Mouse (Mus musculus) urinary bladder, postnatal 25 days (tissue): Measurements from ENCODE around the gene Lasp1.
"Not testable (repeated sequence)": the region's sequence is repeated elsewhere in the genome, so short reads cannot be mapped to it uniquely, and the experiment has no call there.

Experiments
- DNase-seq: peaks from one replicate; pipeline ENCODE4 v3.0.0; 2022; ENCODE audit warnings: low spot score

The Lasp1 gene

DNA sequence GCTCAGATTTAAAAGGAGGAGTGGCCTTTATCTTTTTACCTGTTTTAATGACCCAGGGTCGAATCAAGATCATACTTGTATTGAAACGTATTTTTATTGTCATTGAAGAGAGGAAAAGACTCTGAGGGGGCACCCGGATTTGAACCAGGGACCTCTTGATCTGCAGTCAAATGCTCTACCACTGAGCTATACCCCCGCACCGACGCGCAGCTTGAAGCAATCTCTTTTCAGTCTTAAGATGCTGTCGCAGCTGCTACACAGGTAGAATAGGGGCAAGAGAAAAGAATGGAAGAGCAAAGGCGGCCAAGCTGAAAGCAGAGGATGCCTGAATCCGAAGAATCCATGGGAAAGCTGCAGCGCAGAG, at the start of gene Lasp1:
Gene Lasp1, plus strand, starts transcription at position 219 of the 364 bp plus-strand sequence.
- peak; percentile 87 for DNase-seq

DNA sequence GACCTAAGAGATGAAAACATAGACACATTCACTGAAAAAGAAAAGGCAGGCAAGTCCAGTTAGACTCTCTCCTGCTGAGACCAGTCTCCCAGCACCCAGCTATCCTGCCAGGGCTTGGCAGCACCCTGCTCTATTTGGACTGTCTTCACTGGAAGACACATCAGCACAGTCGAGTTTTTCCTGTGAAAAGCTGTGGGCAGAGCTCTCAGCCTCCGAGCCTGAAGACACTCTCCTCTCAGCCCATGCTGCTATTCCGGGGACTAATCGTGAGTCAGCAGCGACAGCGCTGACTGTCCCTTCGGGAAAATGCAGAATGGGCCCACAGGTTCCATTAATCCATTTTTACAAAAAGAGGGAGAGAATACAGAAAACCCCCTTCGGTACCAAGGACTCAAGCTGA, 45.5 kb upstream of the Lasp1 start:
- no peak for DNase-seq

DNA sequence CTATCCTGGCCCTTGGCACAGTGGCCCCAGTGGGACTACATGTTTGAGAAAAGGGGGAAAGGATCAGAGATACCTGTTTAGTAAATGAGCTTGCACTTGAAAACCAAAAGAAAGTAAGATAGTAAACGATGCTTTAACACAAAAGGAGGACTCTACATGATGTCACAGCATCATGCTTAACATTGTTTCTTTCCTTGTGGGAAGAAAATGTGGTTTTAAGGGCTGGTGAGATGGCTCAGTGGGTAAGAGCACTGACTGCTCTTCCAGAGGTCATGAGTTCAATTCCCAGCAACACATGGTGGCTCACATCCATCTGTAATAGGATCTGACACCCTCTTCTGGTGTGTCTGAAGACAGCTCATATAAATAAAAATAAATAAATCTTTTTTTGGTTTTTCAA, 40.7 kb upstream of the Lasp1 start:
- DNase-seq: no peak

GRCm38 (mm10) chr11:97758942-97759341, 39.9 kb upstream of the Lasp1 start:
- DNase-seq: no peak

DNA sequence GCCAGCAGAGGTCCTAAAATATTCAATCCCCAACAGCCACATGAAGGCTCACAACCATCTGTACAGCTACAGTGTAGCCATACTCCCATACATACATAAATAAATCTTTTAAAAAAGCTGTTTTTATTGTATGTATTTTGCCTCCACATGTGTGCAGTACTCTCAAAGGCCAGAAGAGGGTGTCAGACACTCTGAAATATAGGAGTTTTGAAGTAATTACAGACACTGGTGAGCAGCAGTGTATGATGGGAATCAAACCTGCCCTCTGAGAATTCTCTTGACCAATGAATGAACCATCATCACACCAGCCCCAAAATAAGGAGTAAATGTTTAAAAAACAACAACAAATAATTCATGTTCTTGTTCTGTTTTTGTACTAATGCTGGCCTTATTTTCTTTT, 37.2 kb upstream of the Lasp1 start:
- DNase-seq: no peak

- DNase-seq: peak; percentile 90
Measured at GRCm38 (mm10) chr11:97766154-97766881, 32.5 kb upstream of the Lasp1 start, which contains the start of gene Cwc25. Cwc25 (minus strand) TSS chr11:97766556.

GRCm38 (mm10) chr11:97769704-97770103, 29.1 kb upstream of the Lasp1 start:
- DNase-seq: peak; percentile 65

DNA sequence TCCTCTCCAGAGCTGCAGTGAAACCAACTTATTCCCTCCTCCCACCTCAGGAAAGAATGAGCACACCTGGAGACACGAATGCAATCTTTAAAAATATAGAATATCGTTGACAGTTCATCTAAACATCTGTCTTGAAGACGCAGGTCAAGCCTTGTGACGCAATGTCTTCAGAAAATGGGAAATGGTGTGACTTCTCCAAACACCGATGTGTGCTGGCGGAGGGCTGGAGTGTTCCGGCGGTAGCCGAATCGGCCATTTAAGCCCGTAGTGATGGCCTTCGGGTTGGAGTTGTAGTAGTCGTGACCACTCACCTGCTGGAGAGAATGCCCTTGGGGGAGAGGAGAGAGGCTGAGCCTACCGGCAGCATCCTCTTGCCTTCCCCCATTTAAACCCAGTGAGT, 27.4 kb upstream of the Lasp1 start:
- DNase-seq: no peak

DNA sequence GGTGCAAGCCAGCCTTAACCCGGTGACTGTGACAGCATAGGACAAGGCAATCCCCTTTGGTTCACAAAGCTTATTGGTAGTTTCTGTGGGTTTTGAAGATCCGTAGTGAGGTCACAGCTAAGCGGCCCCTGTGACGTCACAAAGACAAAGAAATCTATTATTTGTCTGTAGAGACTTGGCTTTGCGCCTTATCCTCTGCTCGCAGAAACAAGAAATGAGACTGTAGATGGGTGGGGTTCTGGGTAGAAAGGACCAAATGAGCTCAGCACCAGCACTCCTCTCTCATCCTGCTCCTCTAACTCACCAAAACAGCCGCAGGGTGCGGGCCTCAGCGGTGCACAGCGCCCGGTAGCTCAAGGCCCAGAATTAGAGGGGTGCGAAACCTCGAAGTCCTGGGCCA, 23.6 kb upstream of the Lasp1 start:
- DNase-seq: no peak

- no peak for DNase-seq
Measured at GRCm38 (mm10) chr11:97775808-97776496, 22.8 kb upstream of the Lasp1 start, which contains the start of gene 1700001P01Rik. 1700001P01Rik (minus strand) TSS chr11:97775918.

GRCm38 (mm10) chr11:97776497-97777128, 22.2 kb upstream of the Lasp1 start:
- DNase-seq: no peak

GRCm38 (mm10) chr11:97777129-97777529, 21.7 kb upstream of the Lasp1 start:
- DNase-seq: no peak

DNA sequence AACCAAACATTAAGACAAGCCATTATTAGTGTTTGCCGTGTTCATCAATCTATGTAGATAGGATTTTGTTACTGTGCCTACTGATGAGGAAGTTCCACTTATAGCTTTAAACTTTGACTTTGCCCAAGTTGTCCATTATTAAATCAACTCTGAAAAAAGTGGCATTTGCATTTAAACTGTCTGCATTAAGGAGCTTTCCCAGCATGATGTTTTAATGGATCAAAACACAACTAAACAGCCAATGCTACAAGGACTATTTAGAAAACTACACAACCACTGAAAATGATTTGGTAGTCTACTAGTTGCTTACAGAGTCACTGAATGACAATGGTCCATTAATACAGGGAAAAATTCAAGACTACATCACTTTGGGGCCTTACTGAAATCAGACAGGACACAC, 19.9 kb upstream of the Lasp1 start:
- no peak for DNase-seq

DNA sequence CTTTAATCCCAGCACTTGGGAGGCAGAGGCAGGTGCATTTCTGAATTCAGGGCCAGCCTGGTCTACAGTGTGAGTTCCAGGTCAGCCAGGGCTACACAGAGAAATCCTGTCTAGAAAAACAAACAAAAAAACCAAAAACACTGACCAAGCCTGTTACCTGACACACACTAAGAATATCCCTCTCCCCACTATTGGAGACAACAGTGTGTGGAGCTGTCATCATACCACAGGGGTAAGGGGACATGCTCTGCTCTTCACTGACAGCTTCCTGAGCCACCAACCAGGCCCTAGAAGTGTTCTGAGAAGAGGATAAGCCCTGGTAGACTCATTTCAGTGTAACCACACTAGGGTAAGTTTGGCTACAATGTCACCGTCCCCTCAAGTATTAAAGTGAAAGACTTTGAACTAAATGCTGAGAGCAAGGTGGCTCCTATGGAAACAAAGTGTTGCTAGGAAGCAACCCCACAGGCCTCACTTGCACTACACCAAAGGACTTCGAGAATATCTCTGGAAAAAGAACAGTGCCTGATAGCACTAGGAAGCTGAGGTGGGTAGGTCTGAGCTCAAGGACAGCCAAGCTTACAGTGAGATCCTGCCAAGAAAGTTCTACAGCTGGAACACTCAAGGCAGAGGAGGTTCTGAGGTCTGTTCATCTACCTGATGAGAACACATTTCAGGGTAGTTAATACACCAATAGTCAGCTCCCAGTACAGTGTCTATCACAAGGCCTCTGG, 18.7 kb upstream of the Lasp1 start:
- no peak for DNase-seq

GRCm38 (mm10) chr11:97781478-97781831, 17.3 kb upstream of the Lasp1 start:
- no peak for DNase-seq

- peak; percentile 100 for DNase-seq
Measured at GRCm38 (mm10) chr11:97781832-97782563, 16.8 kb upstream of the Lasp1 start, which contains the start of gene Rpl23. Rpl23 (minus strand) TSS chr11:97782437.

- no peak for DNase-seq
Measured at GRCm38 (mm10) chr11:97782564-97782895, 16.3 kb upstream of the Lasp1 start.

GRCm38 (mm10) chr11:97787961-97788360, 10.8 kb upstream of the Lasp1 start:
- DNase-seq: no peak

GRCm38 (mm10) chr11:97789727-97790126, 9.1 kb upstream of the Lasp1 start:
- no peak for DNase-seq

GRCm38 (mm10) chr11:97790778-97791438, 7.9 kb upstream of the Lasp1 start:
- not testable (repeated sequence) for DNase-seq

DNA sequence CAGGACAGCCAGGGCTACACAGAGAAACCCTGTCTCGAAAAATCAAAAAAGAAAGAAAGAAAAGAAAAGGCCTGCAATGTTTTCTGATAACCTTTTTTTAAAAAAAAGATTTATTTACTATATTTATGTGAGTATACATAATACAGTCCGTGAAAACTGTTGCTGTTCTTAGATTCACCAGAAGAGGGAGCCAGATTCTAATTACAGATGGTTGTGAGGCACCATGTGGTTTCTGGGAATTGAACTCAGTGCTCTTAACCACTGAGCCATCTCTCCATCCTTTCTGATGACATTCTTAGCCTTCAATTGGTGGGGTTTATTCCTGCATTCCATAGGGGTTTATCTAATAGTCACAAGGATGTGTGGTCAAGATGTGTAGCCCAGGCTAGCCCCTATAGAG, 5.6 kb upstream of the Lasp1 start:
- no peak for DNase-seq
